Mouse (Mus musculus): ENCODE measurements around the gene Rims4.

DNA sequence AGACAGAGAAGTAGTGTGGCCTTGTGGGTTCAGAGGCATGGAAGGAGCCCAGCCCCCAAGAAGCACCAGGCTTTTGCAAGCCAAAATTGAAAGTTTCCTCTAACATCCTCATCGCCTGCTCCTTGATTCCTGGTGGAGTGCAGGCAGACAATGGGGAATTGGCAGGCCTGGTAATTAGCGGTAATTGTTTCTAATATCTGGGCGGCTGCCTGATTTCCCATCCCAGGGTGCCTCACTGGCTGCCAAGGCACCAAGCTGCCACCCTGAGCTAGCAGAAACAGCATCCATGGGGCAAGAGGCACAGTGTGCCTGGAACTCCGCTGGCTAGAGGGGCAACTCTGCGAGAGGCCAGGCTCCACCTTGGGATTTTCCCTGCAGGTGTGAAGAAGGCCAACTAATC lies 48.7 kb downstream of the Rims4 start:
- TF ChIP-seq POLR2A (IDR thresholded peaks at IDR 0.05; ENCODE audit: low read depth, low read length) = no peak
- TF ChIP-seq CTCF (conservative IDR thresholded peaks at IDR 0.05; ENCODE audit: insufficient read depth, insufficient read length, low read depth, low read length) = no peak
